Mouse (Mus musculus) CH12.LX (cell line): ENCODE results near the gene Sarnp. TPM values are rescaled to one million over a fixed set of nuclear protein-coding genes. Genes with fewer than 3 reads are reported as not detected.

Experiments
- DNase-seq: peaks from one replicate; pipeline ENCODE4 v3.0.0-alpha.2; 2013; ENCODE audit errors: extremely low read depth
- H3K27ac ChIP-seq: 2 replicates; pipeline ENCODE4 v1.5.1; 2012; ENCODE audit warnings: low read depth, mild to moderate bottlenecking, control low read depth, moderate library complexity; ENCODE audit not compliant: insufficient read depth
- H3K27me3 ChIP-seq: replicated peaks from 2 replicates; pipeline ENCODE3; 2012; ENCODE audit warnings: inconsistent platforms
- H3K36me3 ChIP-seq, 2 experiments: replicated peaks in 1 of 2; 2 replicates each; pipeline versions ENCODE3 to v1.6.1; 2012; ENCODE audit warnings: inconsistent platforms in 1 of 2, low read length in 1 of 2, mild to moderate bottlenecking in 1 of 2, mixed read lengths in 1 of 2, moderate library complexity in 1 of 2; ENCODE audit not compliant: control insufficient read depth in 1 of 2, insufficient read depth in 1 of 2
- H3K4me1 ChIP-seq, 2 experiments: 2 replicates each; pipeline ENCODE4 v1.6.1; 2012; ENCODE audit warnings: inconsistent platforms in 1 of 2, moderate library complexity in 1 of 2; ENCODE audit not compliant: insufficient read depth in 2 of 2, control insufficient read depth in 1 of 2
- H3K4me2 ChIP-seq: 2 replicates; pipeline ENCODE4 v1.6.1; 2012; ENCODE audit warnings: low read depth, mild to moderate bottlenecking, control low read depth; ENCODE audit not compliant: poor library complexity, insufficient read depth, severe bottlenecking
- H3K4me3 ChIP-seq, 3 experiments: fragments of 150-350 bp in 1 of 3; sonication (generic) in 1 of 3; replicated peaks in 1 of 3; 2 replicates each; pipeline versions ENCODE3 to v1.5.1; 2011 to 2012; ENCODE audit warnings: low read depth in 2 of 3, low read length in 2 of 3, mild to moderate bottlenecking in 2 of 3, moderate library complexity in 2 of 3, control low read depth in 1 of 3, improper control_type of control experiment in 1 of 3, inconsistent platforms in 1 of 3, mixed read lengths in 1 of 3; ENCODE audit not compliant: poor library complexity in 1 of 3
- H3K79me2 ChIP-seq: replicated peaks from 2 replicates; pipeline ENCODE4 v1.6.1; 2012; ENCODE audit warnings: mild to moderate bottlenecking, moderate library complexity; ENCODE audit not compliant: control insufficient read depth, poor library complexity, insufficient read depth, severe bottlenecking; ENCODE audit errors: extremely low read depth
- H3K9ac ChIP-seq: 2 replicates; pipeline ENCODE4 v1.6.1; 2012; ENCODE audit warnings: low read depth, mild to moderate bottlenecking, control low read depth, moderate library complexity; ENCODE audit not compliant: insufficient read depth
- H3K9me3 ChIP-seq: replicated peaks from 2 replicates; pipeline ENCODE3; 2012; ENCODE audit warnings: low read length, inconsistent platforms, mixed read lengths
- BHLHE40 ChIP-seq: IDR thresholded peaks from 2 replicates; pipeline ENCODE4 v1.6.1; 2011; ENCODE audit warnings: mild to moderate bottlenecking, low read depth, low read length, improper control_type of control experiment
- CTCF ChIP-seq, 2 experiments: IDR thresholded peaks in 1 of 2; conservative IDR thresholded peaks in 1 of 2; 2 replicates each; pipeline ENCODE4 v1.5.1; 2011 to 2012; ENCODE audit warnings: low read depth in 2 of 2, low read length in 2 of 2, improper control_type of control experiment in 1 of 2, inconsistent platforms in 1 of 2, mild to moderate bottlenecking in 1 of 2, moderate library complexity in 1 of 2
- GABPA ChIP-seq: IDR thresholded peaks from 2 replicates; pipeline ENCODE4 v1.6.1; 2012; ENCODE audit warnings: low read depth, low read length, improper control_type of control experiment, inconsistent platforms; ENCODE audit not compliant: insufficient replicate concordance
- JUN ChIP-seq: IDR thresholded peaks from 2 replicates; pipeline ENCODE4 v1.6.1; 2011; ENCODE audit warnings: low read depth, mild to moderate bottlenecking, low read length, improper control_type of control experiment, moderate library complexity; ENCODE audit not compliant: insufficient read depth
- MAX ChIP-seq: IDR thresholded peaks from 2 replicates; pipeline ENCODE4 v1.6.1; 2011; ENCODE audit warnings: low read length, improper control_type of control experiment
- NELFE ChIP-seq: IDR thresholded peaks from 2 replicates; pipeline ENCODE4 v1.6.1; 2011; ENCODE audit warnings: low read depth, low read length, improper control_type of control experiment
- POLR2A ChIP-seq: IDR thresholded peaks from 2 replicates; pipeline ENCODE4 v1.6.1; 2011; ENCODE audit warnings: low read depth, mild to moderate bottlenecking, improper control_type of control experiment, low read length
- RAD21 ChIP-seq: IDR thresholded peaks from 2 replicates; pipeline ENCODE4 v1.6.1; 2011; ENCODE audit warnings: low read depth, mild to moderate bottlenecking, low read length, improper control_type of control experiment, moderate library complexity
- SMC3 ChIP-seq: IDR thresholded peaks from 2 replicates; pipeline ENCODE4 v1.6.1; 2011; ENCODE audit warnings: low read depth, low read length, improper control_type of control experiment
- ZKSCAN1 ChIP-seq: IDR thresholded peaks from 2 replicates; pipeline ENCODE4 v1.6.1; 2012; ENCODE audit warnings: low read depth, inconsistent platforms, low read length, improper control_type of control experiment, borderline replicate concordance
- dilution Hi-C: fragments of 300-500 bp; cut with MboI; formaldehyde crosslinking; loops from 2 replicates; pipeline ENCODE4 v1.14.3; 2020; ENCODE audit warnings: low sequenced_read_pairs; ENCODE audit not compliant: extremely low pct_unique_long_range_greater_than_20kb, extremely low pct_ligation_motif_present
- in situ Hi-C: fragments of 300-500 bp; cut with MboI; formaldehyde crosslinking; loops from 3 replicates; pipeline ENCODE4 v1.14.3; 2019; ENCODE audit warnings: low sequenced_read_pairs, low pct_ligation_motif_present, low pct_unique_long_range_greater_than_20kb, mixed read lengths
- polyA plus RNA-seq: library from polyadenylated mRNA; unstranded; fragments of >175 nt; gene quantifications from 2 replicates; pipeline ENCODE4 v1.2.1, GENCODE M21; 2012; ENCODE audit warnings: low read depth; ENCODE audit not compliant: insufficient read length
- total RNA-seq, 2 experiments: library from RNA; depleted of rRNA; stranded (reverse); fragments of 300-350 nt in 1 of 2; fragments of >200 nt in 1 of 2; gene quantifications; 2 replicates each; pipeline ENCODE4 v1.2.3; 2012 to 2014

Sarnp gene
- total and polyA plus RNA-seq, 3 experiments: 75.4 to 283 (median 170) TPM

- Histone ChIP-seq H3K4me1 (0 out of 4 replicates have a peak, but pooled peaks cover 0 to 3% of the 10 kb centered on the region in 2 experiments), H3K4me2 (no peak overlapping the region), H3K9me3 (no peaks in the 10 kb centered on the region), H3K27ac (no peak overlapping the region), H3K27me3 (peaks cover 2% of the 10 kb centered on the region), H3K36me3 (peaks cover 9 to 17% of the 10 kb centered on the region in 2 experiments), H3K4me3 (no peak overlapping the region), H3K79me2 (no peaks in the 10 kb centered on the region), H3K9ac (no peak overlapping the region)
- peak; percentile 40; the same call in 1 of the 2 replicates for TF ChIP-seq NELFE
- TF ChIP-seq MAX: no peak
- TF ChIP-seq SMC3: peak; percentile 73
- peak; percentile 62 for TF ChIP-seq RAD21
- TF ChIP-seq BHLHE40: no peak
- TF ChIP-seq CTCF (conservative IDR thresholded peaks at IDR 0.05 in 1 of 2, IDR thresholded peaks at IDR 0.05 in 1 of 2; ENCODE audit: low read depth in 2 of 2, low read length in 2 of 2): peak; percentile 93 to 99
- no peak for TF ChIP-seq JUN
- TF ChIP-seq GABPA: no peak
- dilution Hi-C loops (no loop called here), in situ Hi-C loops (no loop called here)
- peak; percentile 83 for DNase-seq
Measured at GRCm38 (mm10) chr10:128913219-128913618, 96.1 kb downstream of the Sarnp start.

GRCm38 (mm10) chr10:128913696-128914095 is 96.6 kb downstream of the Sarnp start:
- H3K4me3 ChIP-seq: no peak overlapping the region
- no peak for TF ChIP-seq SMC3
- TF ChIP-seq POLR2A: no peak
- TF ChIP-seq BHLHE40: no peak
- H3K79me2 ChIP-seq: no peaks in the 10 kb centered on the region
- H3K27ac ChIP-seq: no peak overlapping the region
- peaks cover 2% of the 10 kb centered on the region for H3K27me3 ChIP-seq
- no peak for DNase-seq
- H3K9me3 ChIP-seq: no peaks in the 10 kb centered on the region
- H3K36me3 ChIP-seq: peaks cover 11 to 22% of the 10 kb centered on the region in 2 experiments
- 0 out of 4 replicates have a peak, but pooled peaks cover 0 to 3% of the 10 kb centered on the region in 2 experiments for H3K4me1 ChIP-seq
- H3K4me2 ChIP-seq: no peak overlapping the region
- in situ Hi-C loops: no loop called here
- no peak overlapping the region for H3K9ac ChIP-seq
- dilution Hi-C loops: no loop called here

GRCm38 (mm10) chr10:128915550-128915949 is 98.4 kb downstream of the Sarnp start:
- H3K79me2 ChIP-seq: no peaks in the 10 kb centered on the region
- DNase-seq: no peak
- dilution Hi-C loops: no loop called here

More at GRCm38 (mm10) chr10:128915550-128915949, 98.4 kb downstream of the Sarnp start:
- Histone ChIP-seq H3K4me2 (no peak overlapping the region), H3K4me3 (no peak overlapping the region), H3K4me1 (0 out of 4 replicates have a peak, but pooled peaks cover 0 to 3% of the 10 kb centered on the region in 2 experiments), H3K27ac (no peak overlapping the region), H3K9me3 (no peaks in the 10 kb centered on the region), H3K27me3 (peaks cover 2% of the 10 kb centered on the region), H3K36me3 (peaks cover 11 to 41% of the 10 kb centered on the region in 2 experiments), H3K9ac (no peak overlapping the region)
- in situ Hi-C loops: no loop called here
- TF ChIP-seq CTCF (conservative IDR thresholded peaks at IDR 0.05 in 1 of 2, IDR thresholded peaks at IDR 0.05 in 1 of 2; ENCODE audit: low read depth in 2 of 2, low read length in 2 of 2): peak; percentile 6 to 42; a peak in 2 of 4 replicates
- no peak for TF ChIP-seq ZKSCAN1
